Mouse (Mus musculus): ENCODE data around the gene Lcmt1. TPM values are rescaled to one million over a fixed set of nuclear protein-coding genes. Genes with fewer than 3 reads are reported as not detected.

Lcmt1 gene
- polyA plus RNA-seq (2016; fragmentation: Nextera tagmentation; extraction: Ambion mirVana), result 69.2 and 71.6 TPM in 2 replicates

DNA sequence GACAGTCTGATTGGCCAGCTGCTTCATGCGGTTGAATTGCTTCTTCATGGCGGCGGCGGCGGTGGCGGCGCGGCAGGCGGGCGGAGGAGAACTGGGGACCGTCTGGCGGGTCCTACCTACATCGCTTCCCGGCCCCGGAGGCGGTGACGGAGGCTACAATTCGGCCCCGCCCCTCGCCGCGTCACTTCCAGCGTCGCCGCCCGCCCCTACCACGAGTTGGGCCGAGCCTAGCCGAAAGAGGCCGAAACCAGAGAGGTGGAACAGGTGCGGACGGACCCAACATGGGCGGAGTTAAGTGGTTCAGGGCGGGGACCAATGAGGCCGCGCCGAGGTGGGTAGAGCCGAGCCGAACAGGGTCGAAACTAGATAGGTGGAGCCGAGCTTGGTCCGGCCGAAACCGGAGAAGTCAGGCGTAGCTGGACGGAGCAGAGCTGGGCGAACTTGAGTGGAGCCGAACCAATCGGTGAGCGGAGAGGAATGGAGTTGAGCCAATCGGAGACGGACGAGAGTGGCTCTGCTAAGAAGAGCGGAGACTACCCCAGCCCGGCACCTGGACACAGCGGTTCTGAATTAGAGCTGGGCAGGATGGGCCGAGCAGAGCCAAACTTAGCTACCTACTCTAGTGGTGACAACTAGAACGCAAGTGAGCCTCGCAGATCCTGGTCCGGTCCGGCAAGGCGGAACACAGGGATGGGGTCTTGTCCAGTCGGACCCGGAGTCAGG lies at the start of gene Lcmt1, which contains the start of gene Arhgap17:
TSS of gene Lcmt1 (plus strand) at position 26 of the 723 bp plus-strand sequence.
TSS of gene Arhgap17 (minus strand) at position 157 of the 723 bp plus-strand sequence.
- Histone ChIP-seq H3K9me3 (no peaks in the 10 kb centered on the region), H3K9ac (peak within 1 kb of the TSS; percentile 85), H3K27ac (peak within 1 kb of the TSS; percentile 81), H3K27me3 (replicated peaks) (no peaks in the 10 kb centered on the region), H3K4me2 (replicated peaks) (peak within 1 kb of the TSS; percentile 85), H3K4me3 (peak within 1 kb of the TSS; percentile 74), H3K36me3 (no peaks in the 10 kb centered on the region), H3K4me1 (peaks cover 29% of the 10 kb centered on the region)
- WGBS, result under 1% methylated on average over 64 of the region's 64 CpGs
- ATAC-seq (ENCODE audit: low FRiP score, low read depth), result peak; percentile 96

DNA sequence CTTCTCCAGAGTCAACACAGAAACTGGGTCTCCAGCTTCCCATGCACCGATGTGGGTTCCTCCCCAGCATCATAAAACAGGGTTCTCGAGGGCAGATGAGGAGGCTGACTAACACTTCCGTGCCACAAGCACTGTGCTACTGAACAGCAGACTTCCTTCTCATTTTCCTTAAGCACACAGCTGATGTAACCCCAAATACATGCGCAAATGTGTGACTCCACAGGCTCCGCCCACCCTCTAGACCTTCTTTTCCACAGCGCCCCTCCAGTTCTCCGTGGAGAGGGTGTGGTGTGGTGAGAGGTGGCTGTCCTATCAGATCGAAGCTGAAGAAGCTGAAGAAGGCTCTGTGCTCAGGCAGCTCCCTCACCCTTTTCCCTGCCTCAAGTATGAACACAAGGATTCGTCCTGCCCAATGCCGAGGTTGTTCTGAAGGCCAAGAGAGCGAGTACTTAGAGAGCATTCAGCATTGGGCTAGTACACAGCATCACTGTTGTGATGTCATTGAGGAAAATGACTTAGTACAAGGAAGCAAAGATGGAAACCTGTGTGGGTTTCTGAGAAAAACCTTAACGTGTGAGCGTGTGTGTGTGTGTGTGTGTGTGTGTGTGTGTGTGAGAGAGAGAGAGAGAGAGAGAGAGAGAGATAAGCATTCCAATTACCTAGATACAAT lies 47.0 kb upstream of the Lcmt1 start:
- Histone ChIP-seq H3K9me3 (no peaks in the 10 kb centered on the region), H3K36me3 (peaks cover 62% of the 10 kb centered on the region), H3K4me1 (no peaks in the 10 kb centered on the region), H3K4me2 (replicated peaks) (no peak overlapping the region), H3K27me3 (replicated peaks) (no peaks in the 10 kb centered on the region), H3K27ac (no peak overlapping the region), H3K9ac (no peak overlapping the region), H3K4me3 (no peak overlapping the region)
- no peak for ATAC-seq (ENCODE audit: low FRiP score, low read depth)
- WGBS, result 91% methylated on average over 13 of the region's 13 CpGs

DNA sequence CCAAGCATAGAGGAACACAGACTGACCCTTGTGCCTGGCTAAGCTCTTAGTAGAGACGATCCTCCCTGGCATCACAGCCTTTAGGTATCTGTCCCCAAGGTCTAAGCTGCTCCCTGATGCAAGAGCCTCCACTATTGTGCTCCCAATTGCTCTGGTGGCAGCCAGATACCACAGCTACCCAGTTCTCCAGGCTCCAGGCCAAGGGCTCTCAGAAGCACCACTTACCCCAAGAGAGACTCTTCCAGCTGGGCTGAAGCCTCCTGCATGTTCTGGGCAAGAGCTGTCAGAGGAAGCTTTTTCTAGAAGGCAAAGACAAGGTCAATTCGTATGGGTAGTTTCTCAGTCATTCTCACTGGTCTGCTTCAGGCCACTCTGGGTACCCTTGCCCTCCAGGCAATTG lies 46.2 kb upstream of the Lcmt1 start:
- no peak for ATAC-seq (ENCODE audit: low FRiP score, low read depth)
- H3K27me3 ChIP-seq (replicated peaks), result no peaks in the 10 kb centered on the region
- H3K4me3 ChIP-seq, result no peak overlapping the region
- no peak overlapping the region for H3K9ac ChIP-seq
- H3K36me3 ChIP-seq, result peaks cover 58% of the 10 kb centered on the region
- no peaks in the 10 kb centered on the region for H3K4me1 ChIP-seq
- no peak overlapping the region for H3K4me2 ChIP-seq (replicated peaks)
- H3K27ac ChIP-seq, result no peak overlapping the region
- 97% methylated on average over 2 of the region's 2 CpGs for WGBS
- H3K9me3 ChIP-seq, result no peaks in the 10 kb centered on the region

DNA sequence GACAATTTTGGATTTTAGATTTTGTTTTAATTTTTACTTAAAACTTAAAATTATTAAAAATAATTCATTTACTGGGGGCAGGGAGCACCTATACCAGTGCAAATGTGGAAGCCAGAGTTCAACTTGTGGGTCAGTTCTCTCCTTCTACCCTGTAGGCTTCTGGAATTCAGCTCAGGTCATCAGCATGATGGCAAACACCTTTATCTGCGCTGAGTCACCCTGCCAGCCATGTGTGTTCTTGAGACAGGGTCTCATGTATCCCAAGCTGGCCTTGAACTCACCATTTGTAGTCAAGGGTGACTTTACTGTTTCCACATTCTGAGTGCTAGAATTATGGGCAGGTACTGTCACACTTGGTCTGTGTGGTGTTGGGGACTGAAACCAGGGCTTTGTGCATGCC lies 45.5 kb upstream of the Lcmt1 start:
- Histone ChIP-seq H3K4me3 (no peak overlapping the region), H3K27ac (no peak overlapping the region), H3K27me3 (replicated peaks) (no peaks in the 10 kb centered on the region), H3K4me1 (no peaks in the 10 kb centered on the region), H3K9ac (no peak overlapping the region), H3K36me3 (peaks cover 52% of the 10 kb centered on the region), H3K4me2 (replicated peaks) (no peak overlapping the region), H3K9me3 (no peaks in the 10 kb centered on the region)
- WGBS, result 95% methylated on average over 1 of the region's 1 CpGs
- no peak for ATAC-seq (ENCODE audit: low FRiP score, low read depth)

DNA sequence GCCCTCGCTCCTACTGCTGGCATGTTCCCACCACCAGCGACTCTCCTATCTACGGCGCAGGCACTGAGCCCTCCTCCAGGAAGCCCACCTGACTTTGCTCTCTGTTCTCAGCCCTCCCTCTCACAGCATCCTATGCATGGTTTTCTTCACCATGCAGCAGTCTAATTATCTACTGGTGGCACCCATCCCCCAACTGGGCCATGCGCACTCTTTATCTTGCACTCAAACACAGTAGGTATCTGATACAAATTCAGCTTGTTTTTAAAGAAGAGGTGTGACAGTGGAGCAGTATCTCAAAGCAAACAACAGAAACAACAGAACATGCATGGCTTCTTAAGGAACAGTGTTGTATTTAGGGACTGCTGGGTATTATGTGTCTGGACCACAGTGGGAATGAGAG lies 43.5 kb upstream of the Lcmt1 start:
- Histone ChIP-seq H3K4me2 (replicated peaks) (no peak overlapping the region), H3K36me3 (peaks cover 37% of the 10 kb centered on the region), H3K9ac (no peak overlapping the region), H3K9me3 (no peaks in the 10 kb centered on the region), H3K4me1 (no peaks in the 10 kb centered on the region), H3K4me3 (no peak overlapping the region), H3K27me3 (replicated peaks) (no peaks in the 10 kb centered on the region), H3K27ac (no peak overlapping the region)
- 93% methylated on average over 5 of the region's 5 CpGs for whole genome bisulfite sequencing
- no peak for ATAC-seq (ENCODE audit: low FRiP score, low read depth)

DNA sequence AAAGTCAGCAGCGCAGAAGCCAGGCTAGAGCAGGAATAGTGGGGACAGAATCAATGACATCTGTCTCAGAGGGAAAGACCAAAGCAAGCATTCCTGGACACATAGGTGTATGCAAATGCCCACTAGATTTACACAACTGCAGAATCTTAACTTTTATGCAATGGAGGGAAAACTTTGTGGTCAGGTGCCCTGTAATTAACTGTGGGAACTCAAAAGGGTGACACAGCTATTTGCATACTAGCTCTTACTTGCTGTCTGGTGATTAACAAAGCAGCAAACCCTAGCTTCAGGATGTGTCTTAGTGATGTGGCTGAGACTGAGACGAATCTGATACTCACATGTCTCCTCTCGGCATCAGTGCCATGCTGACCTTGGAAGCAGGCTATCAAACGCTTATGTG lies 42.7 kb upstream of the Lcmt1 start:
- peaks cover 31% of the 10 kb centered on the region for H3K36me3 ChIP-seq
- no peaks in the 10 kb centered on the region for H3K4me1 ChIP-seq
- H3K27me3 ChIP-seq (replicated peaks), result no peaks in the 10 kb centered on the region
- no peak overlapping the region for H3K27ac ChIP-seq
- H3K9me3 ChIP-seq, result no peaks in the 10 kb centered on the region
- H3K9ac ChIP-seq, result no peak overlapping the region
- no peak overlapping the region for H3K4me3 ChIP-seq
- no peak overlapping the region for H3K4me2 ChIP-seq (replicated peaks)
- ATAC-seq (ENCODE audit: low FRiP score, low read depth), result no peak
- WGBS, result 88% methylated on average over 4 of the region's 4 CpGs

DNA sequence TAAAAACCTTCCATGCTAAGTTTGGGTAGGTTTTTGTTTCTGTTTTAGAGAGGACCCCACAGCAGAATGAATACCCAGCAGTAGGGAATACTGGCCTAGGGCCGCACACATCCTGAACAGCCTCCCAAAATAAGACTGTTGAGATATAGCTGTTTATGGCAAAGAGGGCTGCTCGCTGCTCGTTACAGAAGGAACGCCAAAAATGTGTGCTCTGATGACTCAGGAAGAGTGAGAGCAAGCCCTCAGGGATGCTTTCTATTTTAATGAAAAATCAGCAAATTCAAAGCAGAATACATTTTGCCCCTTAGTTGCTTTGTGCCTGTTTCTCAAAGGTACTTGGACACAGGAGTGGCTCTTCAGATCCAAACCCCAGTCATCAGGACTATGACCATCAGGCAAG lies 41.7 kb upstream of the Lcmt1 start:
- ATAC-seq (ENCODE audit: low FRiP score, low read depth), result no peak
- no peak overlapping the region for H3K27ac ChIP-seq
- no peak overlapping the region for H3K9ac ChIP-seq
- no peak overlapping the region for H3K4me3 ChIP-seq
- H3K36me3 ChIP-seq, result peaks cover 23% of the 10 kb centered on the region
- 84% methylated on average over 4 of the region's 4 CpGs for WGBS
- no peak overlapping the region for H3K4me2 ChIP-seq (replicated peaks)
- H3K27me3 ChIP-seq (replicated peaks), result no peaks in the 10 kb centered on the region
- H3K9me3 ChIP-seq, result no peaks in the 10 kb centered on the region
- no peaks in the 10 kb centered on the region for H3K4me1 ChIP-seq

DNA sequence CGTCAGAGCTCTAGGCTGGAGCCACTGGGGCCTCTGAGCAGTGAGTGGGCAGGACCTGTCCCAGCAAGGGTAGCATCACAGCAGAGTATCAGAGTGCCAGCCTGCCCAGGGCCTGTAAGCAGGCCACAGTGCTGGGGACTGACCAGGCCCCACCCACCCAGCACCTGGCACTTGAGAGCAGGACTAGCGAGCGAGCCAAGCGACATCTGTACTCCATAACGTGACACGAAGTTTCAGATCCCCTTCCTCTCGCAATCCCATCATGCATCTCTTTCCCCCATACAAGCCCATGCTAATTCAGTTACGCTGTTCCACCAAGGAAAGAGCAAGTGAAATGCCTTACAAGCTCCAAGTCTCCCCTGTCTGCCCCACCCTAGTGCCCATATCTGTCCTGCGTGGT lies 39.1 kb upstream of the Lcmt1 start:
- no peak overlapping the region for H3K27ac ChIP-seq
- no peaks in the 10 kb centered on the region for H3K4me1 ChIP-seq
- H3K9me3 ChIP-seq, result no peaks in the 10 kb centered on the region
- 85% methylated on average over 9 of the region's 9 CpGs for WGBS
- H3K4me2 ChIP-seq (replicated peaks), result no peak overlapping the region
- no peaks in the 10 kb centered on the region for H3K27me3 ChIP-seq (replicated peaks)
- H3K4me3 ChIP-seq, result no peak overlapping the region
- peaks cover 8% of the 10 kb centered on the region for H3K36me3 ChIP-seq
- H3K9ac ChIP-seq, result no peak overlapping the region
- no peak for ATAC-seq (ENCODE audit: low FRiP score, low read depth)

DNA sequence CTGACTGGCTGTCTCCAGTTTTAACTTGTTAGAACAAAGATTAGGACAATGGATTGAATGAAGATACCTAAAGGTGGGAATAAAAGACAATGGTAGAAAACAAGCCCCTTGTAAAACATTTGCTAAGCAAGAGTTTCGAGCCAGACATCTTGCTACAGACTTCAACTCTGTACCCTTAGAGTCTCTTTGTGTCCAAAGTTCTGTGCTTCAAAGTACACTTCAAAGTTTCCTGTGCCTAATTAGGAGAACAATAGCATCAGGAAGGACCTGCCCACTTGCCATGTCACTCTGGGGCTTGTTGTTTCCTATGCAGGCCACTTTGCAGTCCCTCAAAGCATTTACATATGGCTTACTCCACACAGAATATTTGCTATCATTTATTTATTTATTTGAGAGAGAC lies 33.3 kb upstream of the Lcmt1 start:
- no peaks in the 10 kb centered on the region for H3K9me3 ChIP-seq
- no peaks in the 10 kb centered on the region for H3K4me1 ChIP-seq
- no peak for ATAC-seq (ENCODE audit: low FRiP score, low read depth)
- H3K4me2 ChIP-seq (replicated peaks), result no peak overlapping the region
- WGBS, result 33% methylated on average over 1 of the region's 1 CpGs
- no peak overlapping the region for H3K27ac ChIP-seq
- H3K9ac ChIP-seq, result no peak overlapping the region
- H3K36me3 ChIP-seq, result no peaks in the 10 kb centered on the region
- no peaks in the 10 kb centered on the region for H3K27me3 ChIP-seq (replicated peaks)
- no peak overlapping the region for H3K4me3 ChIP-seq

DNA sequence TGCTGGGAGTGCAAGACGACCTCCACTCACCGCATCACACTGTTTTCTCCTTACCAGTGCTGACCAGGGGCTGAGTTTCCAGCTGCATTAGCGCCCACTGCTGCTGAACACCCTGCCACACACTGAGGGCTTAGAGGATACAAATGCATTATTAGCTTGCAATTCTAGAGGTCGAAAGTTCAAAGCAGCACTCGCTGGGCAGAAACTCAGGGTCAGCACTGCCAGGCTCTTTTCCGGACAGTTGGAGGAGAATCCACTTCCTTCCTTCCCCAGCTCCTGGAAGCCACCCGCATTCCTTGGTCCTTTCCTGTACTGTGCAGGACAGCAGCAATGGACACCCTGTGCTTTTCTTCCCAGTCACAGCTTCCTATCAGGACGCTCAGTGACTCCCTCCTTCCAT lies 31.2 kb upstream of the Lcmt1 start:
- Histone ChIP-seq H3K4me1 (peaks cover 6% of the 10 kb centered on the region; the same call in 1 of the 2 replicates), H3K27me3 (replicated peaks) (no peaks in the 10 kb centered on the region), H3K9me3 (no peaks in the 10 kb centered on the region), H3K4me2 (replicated peaks) (no peak overlapping the region), H3K9ac (no peak overlapping the region), H3K27ac (no peak overlapping the region), H3K4me3 (no peak overlapping the region), H3K36me3 (no peaks in the 10 kb centered on the region)
- ATAC-seq (ENCODE audit: low FRiP score, low read depth), result no peak
- WGBS, result 46% methylated on average over 8 of the region's 8 CpGs

DNA sequence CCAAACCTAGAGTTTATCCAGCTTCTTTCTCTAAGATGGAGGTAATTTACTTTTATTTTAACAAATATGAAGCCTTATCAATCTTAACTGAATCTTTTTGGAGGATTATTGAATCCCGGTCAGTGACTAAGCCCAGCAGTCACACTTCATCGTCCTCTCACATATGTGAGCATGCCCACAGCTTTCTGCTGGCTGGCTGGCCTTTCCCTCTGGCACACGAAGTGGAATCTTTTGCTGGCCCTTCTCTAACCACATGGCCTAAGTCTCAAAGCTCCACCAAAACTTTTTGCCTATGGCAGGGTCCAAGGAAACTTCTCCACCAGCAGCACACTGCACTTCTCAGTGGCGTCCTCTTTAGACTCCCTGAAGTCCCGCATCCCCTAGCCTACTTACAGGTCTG lies 27.7 kb upstream of the Lcmt1 start:
- no peak overlapping the region for H3K9ac ChIP-seq
- no peak overlapping the region for H3K27ac ChIP-seq
- peaks cover 6% of the 10 kb centered on the region for H3K4me1 ChIP-seq
- no peaks in the 10 kb centered on the region for H3K36me3 ChIP-seq
- no peaks in the 10 kb centered on the region for H3K27me3 ChIP-seq (replicated peaks)
- WGBS, result 77% methylated on average over 5 of the region's 5 CpGs
- no peak overlapping the region for H3K4me2 ChIP-seq (replicated peaks)
- H3K9me3 ChIP-seq, result no peaks in the 10 kb centered on the region
- no peak overlapping the region for H3K4me3 ChIP-seq
- ATAC-seq (ENCODE audit: low FRiP score, low read depth), result no peak

DNA sequence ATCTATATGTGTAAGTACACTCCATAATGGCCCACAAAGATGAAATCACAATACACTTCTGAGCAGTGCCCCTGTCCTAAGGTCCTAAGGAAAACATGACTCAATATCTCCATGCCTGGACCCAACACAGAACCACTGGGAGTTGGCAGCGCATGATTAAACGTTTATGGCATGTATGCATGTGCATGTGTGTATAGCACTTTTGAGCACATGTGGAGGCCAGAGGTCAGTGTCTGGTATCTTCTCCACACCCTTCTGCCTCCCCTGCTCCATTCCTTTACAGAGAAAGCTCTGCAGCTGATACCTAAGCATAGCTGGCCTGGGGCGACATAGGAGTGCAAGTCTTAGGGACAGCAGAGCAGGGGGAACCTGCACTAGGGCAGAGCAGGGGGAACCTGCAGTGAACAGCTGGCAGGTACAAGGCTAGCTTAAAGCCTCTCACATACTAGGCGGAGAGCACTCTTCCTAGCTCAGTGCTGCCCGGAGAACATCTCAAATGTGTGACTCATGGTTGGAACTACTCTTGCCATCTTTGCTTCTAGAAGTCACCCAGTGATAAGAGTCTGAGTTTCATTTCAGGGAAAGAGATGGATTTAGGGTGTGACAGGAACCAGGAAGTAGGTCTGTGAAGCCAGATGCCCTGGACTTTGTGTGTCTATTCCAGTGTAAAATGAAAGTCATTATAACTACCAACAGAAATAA lies 25.4 kb upstream of the Lcmt1 start:
- peaks cover 6% of the 10 kb centered on the region for H3K4me1 ChIP-seq
- H3K4me3 ChIP-seq, result no peak overlapping the region
- no peak overlapping the region for H3K9ac ChIP-seq
- H3K9me3 ChIP-seq, result no peaks in the 10 kb centered on the region
- H3K36me3 ChIP-seq, result no peaks in the 10 kb centered on the region
- no peak overlapping the region for H3K4me2 ChIP-seq (replicated peaks)
- no peak overlapping the region for H3K27ac ChIP-seq
- no peaks in the 10 kb centered on the region for H3K27me3 ChIP-seq (replicated peaks)
- no peak for ATAC-seq (ENCODE audit: low FRiP score, low read depth)
- WGBS, result 95% methylated on average over 5 of the region's 5 CpGs
